ENCODE assay signal across 25 mouse cellular contexts in the genomic region with DNA sequence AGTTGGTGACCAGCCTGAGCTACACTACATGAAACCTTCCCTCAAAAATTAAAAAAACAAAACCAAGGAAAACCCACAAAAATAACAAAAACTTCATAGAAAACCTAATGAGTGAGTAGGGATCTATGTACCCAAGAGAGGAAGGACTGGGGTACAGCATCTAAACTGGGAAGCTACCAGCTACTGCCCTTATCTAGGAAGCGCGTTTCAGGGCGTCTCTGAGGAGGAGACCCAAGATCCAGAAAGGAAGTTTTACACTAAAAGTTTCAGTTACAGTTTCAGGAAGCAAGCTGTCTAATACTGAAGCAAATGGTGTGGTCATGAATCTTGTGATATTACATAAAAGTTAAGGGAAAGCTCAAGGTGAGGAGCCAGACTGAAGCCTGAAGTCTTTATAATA. TPM values are rescaled to one million over a fixed set of nuclear protein-coding genes. Genes with fewer than 3 reads are reported as not detected.
A peak's percentile ranks its signal among the peaks of the same experiment; 100 is the strongest.
DNase-seq lines count a peak whose midpoint lies in the region; ATAC-seq and TF ChIP-seq lines count a peak whose summit lies in the region.
"Had no signal": no experiment of that assay in that cellular context is flagged by ENCODE, and none has a peak within 500 bp of the region (broad histone marks: within the 10 kb centered on the region; RNA-seq: fewer than 3 reads in every experiment).

No protein-coding gene starts in this region.

- 85% methylated on average over 3 of the region's 3 CpGs for WGBS in hindbrain, embryonic 11.5 days

- H3K9me3 ChIP-seq in hindbrain, embryonic 11.5 days (ENCODE audit: control insufficient read depth, low read length), result no peaks in the 10 kb centered on the region
- H3K9me3 ChIP-seq: embryonic facial prominence, embryonic 13.5 days; embryonic facial prominence, embryonic 15.5 days; forebrain, embryonic 10.5 days; forebrain, embryonic 12.5 days had no signal

- TF ChIP-seq CTCF in testis, adult 2 months (IDR thresholded peaks at IDR 0.05; ENCODE audit: control insufficient read depth, insufficient read depth, insufficient replicate concordance, low read depth, low read length), result no peak

- no peak overlapping the region for H3K9ac ChIP-seq in hindbrain, embryonic 11.5 days (ENCODE audit: low read depth, low read length)
- H3K9ac ChIP-seq: embryonic facial prominence, embryonic 13.5 days; embryonic facial prominence, embryonic 15.5 days; forebrain, embryonic 12.5 days had no signal

- no peak overlapping the region for H3K27ac ChIP-seq in testis, adult 2 months (ENCODE audit: control insufficient read depth, insufficient read depth, low read depth, low read length)
- no peak overlapping the region for H3K27ac ChIP-seq in hindbrain, embryonic 11.5 days (ENCODE audit: low read depth, low read length)
- H3K27ac ChIP-seq: embryonic facial prominence, embryonic 13.5 days; embryonic facial prominence, embryonic 15.5 days; forebrain, embryonic 10.5 days; forebrain, embryonic 12.5 days had no signal

- H3K36me3 ChIP-seq in testis, adult 2 months (ENCODE audit: control insufficient read depth, insufficient read depth, low read length), result no peaks in the 10 kb centered on the region
- H3K36me3 ChIP-seq in hindbrain, embryonic 11.5 days (ENCODE audit: control insufficient read depth, insufficient read depth, low read length), result no peaks in the 10 kb centered on the region
- H3K36me3 ChIP-seq: embryonic facial prominence, embryonic 13.5 days; embryonic facial prominence, embryonic 15.5 days; forebrain, embryonic 10.5 days; forebrain, embryonic 12.5 days had no signal

- peak; percentile 59 for ATAC-seq in common myeloid progenitor, adult 5-6 weeks (replicated peaks; ENCODE audit: low read depth, poor library complexity, severe bottlenecking)
- peak; percentile 55 for ATAC-seq in megakaryocyte, adult 5-6 weeks (ENCODE audit: poor library complexity, severe bottlenecking)
- ATAC-seq in hindbrain, embryonic 11.5 days (ENCODE audit: low FRiP score), result no peak
- ATAC-seq: activated CD4-positive, CD25-positive, alpha-beta regulatory T cell, adult 4 months; forebrain, embryonic 14.5 days; forebrain, embryonic 16.5 days; Patski had no signal

- H3K4me3 ChIP-seq in testis, adult 2 months (ENCODE audit: control insufficient read depth, low read depth, low read length), result peak overlapping the region; percentile 89
- no peak overlapping the region for H3K4me3 ChIP-seq in hindbrain, embryonic 11.5 days (ENCODE audit: low read depth, low read length)
- H3K4me3 ChIP-seq: embryonic facial prominence, embryonic 13.5 days; embryonic facial prominence, embryonic 15.5 days; erythroblast, embryonic 14.5 days; forebrain, embryonic 10.5 days; forebrain, embryonic 12.5 days had no signal

- H3K4me2 ChIP-seq in hindbrain, embryonic 11.5 days (replicated peaks; ENCODE audit: low read depth, low read length), result no peak overlapping the region
- H3K4me2 ChIP-seq: embryonic facial prominence, embryonic 13.5 days; embryonic facial prominence, embryonic 15.5 days; forebrain, embryonic 12.5 days had no signal

- no peaks in the 10 kb centered on the region for H3K4me1 ChIP-seq in testis, adult 2 months (ENCODE audit: control insufficient read depth, insufficient read depth, low read length)
- H3K4me1 ChIP-seq in hindbrain, embryonic 11.5 days (replicated peaks; ENCODE audit: control insufficient read depth, insufficient read depth, low read length), result no peaks in the 10 kb centered on the region
- H3K4me1 ChIP-seq: embryonic facial prominence, embryonic 13.5 days; embryonic facial prominence, embryonic 15.5 days; forebrain, embryonic 12.5 days had no signal

- DNase-seq in testis, postnatal 10 days (ENCODE audit: low spot score), result no peak
- no peak for DNase-seq in frontal cortex, adult 2 months (ENCODE audit: extremely low spot score in 1 of 2, low spot score in 1 of 2)
- no peak for DNase-seq in hindbrain, embryonic 11.5 days (ENCODE audit: low spot score)
- no peak for DNase-seq in thymus, postnatal 10 days (ENCODE audit: low spot score in 2 of 2)
- DNase-seq: cerebellum, adult 11-12 months; cerebellum, adult 2 months; cerebellum, adult 9-10 months; cerebellum, postnatal 10 days; cerebellum, postnatal 25 days; embryo, embryonic 11 days had no signal

- TF ChIP-seq POLR2A in testis, adult 2 months (IDR thresholded peaks at IDR 0.05; ENCODE audit: control insufficient read depth, low read depth, low read length), result no peak

- H3K27me3 ChIP-seq in testis, adult 2 months (ENCODE audit: control insufficient read depth, insufficient read depth, low read length), result no peaks in the 10 kb centered on the region
- H3K27me3 ChIP-seq in hindbrain, embryonic 11.5 days (ENCODE audit: control insufficient read depth, insufficient read depth, low read length), result no peaks in the 10 kb centered on the region
- H3K27me3 ChIP-seq: embryonic facial prominence, embryonic 13.5 days; embryonic facial prominence, embryonic 15.5 days; forebrain, embryonic 12.5 days; Patski had no signal

RNA-seq across cellular contexts. Expression of gene Ttll10, which starts 9.4 kb away (rescaled TPM):
- 641 and 673 TPM in 2 replicates for polyA plus RNA-seq in testis, adult 2 months (2012; rRNA removed)
- total RNA-seq in common myeloid progenitor, adult 5-6 weeks (2017), result not detected in 2 replicates
- total RNA-seq in megakaryocyte, adult 5-6 weeks (2015), result not detected in 2 replicates
- total RNA-seq in megakaryocyte, adult 5-6 weeks (2017), result not detected in 2 replicates
- polyA plus RNA-seq in frontal cortex, adult 2 months (2012; rRNA removed), result 0.04 and 0.06 TPM in 2 replicates
- polyA plus RNA-seq in hindbrain, embryonic 11.5 days (2014; fragmentation: Nextera tagmentation; extraction: Ambion mirVana), result 0.10 TPM in 1 of 2 replicates, not detected in the other
- polyA plus RNA-seq: activated CD4-positive, CD25-positive, alpha-beta regulatory T cell, adult 4 months; C2C12; erythroblast, embryonic 14.5 days; forebrain, embryonic 14.5 days; forebrain, embryonic 16.5 days had no signal

RNA-seq across cellular contexts. Expression of gene Tnfrsf18, which starts 23.8 kb away (rescaled TPM):
- not detected in 2 replicates for polyA plus RNA-seq in testis, adult 2 months (2012; rRNA removed)
- 6.1 and 9.8 TPM in 2 replicates for total RNA-seq in common myeloid progenitor, adult 5-6 weeks (2017)
- total RNA-seq in megakaryocyte, adult 5-6 weeks (2015), result 2.7 and 10.3 TPM in 2 replicates
- total RNA-seq in megakaryocyte, adult 5-6 weeks (2017), result 6.0 and 7.2 TPM in 2 replicates
- 0.22 and 0.27 TPM in 2 replicates for polyA plus RNA-seq in frontal cortex, adult 2 months (2012; rRNA removed)
- polyA plus RNA-seq in hindbrain, embryonic 11.5 days (2014; fragmentation: Nextera tagmentation; extraction: Ambion mirVana), result 0.74 and 2.4 TPM in 2 replicates
- total RNA-seq: adrenal gland, adult 18-20 months; adrenal gland, postnatal 14 days had no signal
- polyA plus RNA-seq: erythroblast, embryonic 14.5 days had no signal

RNA-seq across cellular contexts. Expression of gene Tnfrsf4, which starts 36.1 kb away (rescaled TPM):
- polyA plus RNA-seq in testis, adult 2 months (2012; rRNA removed), result 2.8 and 3.4 TPM in 2 replicates
- not detected in 2 replicates for total RNA-seq in common myeloid progenitor, adult 5-6 weeks (2017)
- total RNA-seq in megakaryocyte, adult 5-6 weeks (2015), result 1.5 and 2.1 TPM in 2 replicates
- 1.2 and 2.8 TPM in 2 replicates for total RNA-seq in megakaryocyte, adult 5-6 weeks (2017)
- 3.6 and 5.9 TPM in 2 replicates for polyA plus RNA-seq in frontal cortex, adult 2 months (2012; rRNA removed)
- 0.39 and 0.73 TPM in 2 replicates for polyA plus RNA-seq in hindbrain, embryonic 11.5 days (2014; fragmentation: Nextera tagmentation; extraction: Ambion mirVana)

RNA-seq across cellular contexts. Expression of gene Sdf4, which starts 57.1 kb away (rescaled TPM):
- 47.6 and 50.5 TPM in 2 replicates for polyA plus RNA-seq in testis, adult 2 months (2012; rRNA removed)
- total RNA-seq in common myeloid progenitor, adult 5-6 weeks (2017), result 125 and 157 TPM in 2 replicates
- 43.6 and 57.5 TPM in 2 replicates for total RNA-seq in megakaryocyte, adult 5-6 weeks (2015)
- 216 and 221 TPM in 2 replicates for total RNA-seq in megakaryocyte, adult 5-6 weeks (2017)
- 123 and 128 TPM in 2 replicates for polyA plus RNA-seq in frontal cortex, adult 2 months (2012; rRNA removed)
- polyA plus RNA-seq in hindbrain, embryonic 11.5 days (2014; fragmentation: Nextera tagmentation; extraction: Ambion mirVana), result 136 and 143 TPM in 2 replicates

RNA-seq across cellular contexts. Expression of gene B3galt6, which starts 57.3 kb away (rescaled TPM):
- polyA plus RNA-seq in testis, adult 2 months (2012; rRNA removed), result 2.4 and 2.5 TPM in 2 replicates
- total RNA-seq in common myeloid progenitor, adult 5-6 weeks (2017), result 7.5 and 9.0 TPM in 2 replicates
- 3.5 and 3.6 TPM in 2 replicates for total RNA-seq in megakaryocyte, adult 5-6 weeks (2015)
- total RNA-seq in megakaryocyte, adult 5-6 weeks (2017), result 3.5 and 4.0 TPM in 2 replicates
- 9.7 and 10.6 TPM in 2 replicates for polyA plus RNA-seq in frontal cortex, adult 2 months (2012; rRNA removed)
- 18.2 and 19.4 TPM in 2 replicates for polyA plus RNA-seq in hindbrain, embryonic 11.5 days (2014; fragmentation: Nextera tagmentation; extraction: Ambion mirVana)

Comparison
In these comparisons a context has a peak if more than half of its experiments do, and no peak if none do; other contexts are left out.
1. RNA of gene Ttll10, which starts 9.4 kb away (polyA plus RNA-seq): 641 to 673 TPM in testis, adult 2 months; 0.04 to 0.06 TPM in frontal cortex, adult 2 months and 0.10 TPM in hindbrain, embryonic 11.5 days; every median in the first group is over 100 times any median in the second.